Mouse (Mus musculus) layer of hippocampus, postnatal 25 days (tissue): ENCODE measurements around the gene Nell2. TPM values are rescaled to one million over a fixed set of nuclear protein-coding genes. Genes with fewer than 3 reads are reported as not detected.

ENCODE experiments used
- total RNA-seq, 2 experiments: library from RNA; stranded (reverse); gene quantifications; 2 replicates each; pipeline ENCODE4 v1.2.3; 2021

The Nell2 gene
- total RNA-seq, 2 experiments from 2014 or later = 808 to 815 TPM

Other genes with a start within 250 kb of the Nell2 start
- 10 to 100 TPM; 31.8 to 32.1 TPM for gene Dbx2, start 127.4 kb upstream of the Nell2 start, total RNA-seq